Comparison of ENCODE assay signal across 8 mouse cellular contexts in genomic region chr3:68064731-68065130, GRCm38 (mm10). TPM values are rescaled to one million over a fixed set of nuclear protein-coding genes. Genes with fewer than 3 reads are reported as not detected.
A peak's percentile ranks its signal among the peaks of the same experiment; 100 is the strongest.
DNase-seq lines count a peak whose midpoint lies in the region; ATAC-seq and TF ChIP-seq lines count a peak whose summit lies in the region.

TSS of gene Schip1 (plus strand) at chr3:68064802.

- H3K27me3 ChIP-seq in intestine, postnatal 0 days (replicated peaks; ENCODE audit: control insufficient read depth, insufficient read depth, low read length): no peaks in the 10 kb centered on the region
- H3K27me3 ChIP-seq in liver, embryonic 11.5 days (replicated peaks; ENCODE audit: control insufficient read depth, insufficient read depth, low read length): no peaks in the 10 kb centered on the region
- no peaks in the 10 kb centered on the region for H3K27me3 ChIP-seq in neural tube, embryonic 14.5 days (ENCODE audit: control insufficient read depth, insufficient read depth, low read length)

- no peak within 1 kb of the TSS for H3K9ac ChIP-seq in intestine, postnatal 0 days (ENCODE audit: low read depth, low read length)
- no peak within 1 kb of the TSS for H3K9ac ChIP-seq in liver, embryonic 11.5 days (ENCODE audit: low read depth, low read length)
- H3K9ac ChIP-seq in neural tube, embryonic 14.5 days (replicated peaks; ENCODE audit: low read depth, low read length): no peak within 1 kb of the TSS

- peak; percentile 71 for ATAC-seq in common myeloid progenitor, adult 5-6 weeks (replicated peaks; ENCODE audit: low read depth, poor library complexity, severe bottlenecking)
- no peak for ATAC-seq in intestine, postnatal 0 days
- no peak for ATAC-seq in liver, embryonic 11.5 days (replicated peaks; ENCODE audit: low FRiP score)
- ATAC-seq in neural tube, embryonic 14.5 days (ENCODE audit: low read depth): no peak

- no peaks in the 10 kb centered on the region for H3K9me3 ChIP-seq in intestine, postnatal 0 days (ENCODE audit: control insufficient read depth)
- no peaks in the 10 kb centered on the region for H3K9me3 ChIP-seq in liver, embryonic 11.5 days (ENCODE audit: control insufficient read depth, low read length)
- no peaks in the 10 kb centered on the region for H3K9me3 ChIP-seq in neural tube, embryonic 14.5 days (ENCODE audit: control insufficient read depth, low read length)

- H3K27ac ChIP-seq in intestine, postnatal 0 days (ENCODE audit: low read depth, low read length): no peak within 1 kb of the TSS
- no peak within 1 kb of the TSS for H3K27ac ChIP-seq in liver, embryonic 11.5 days (ENCODE audit: low read depth, low read length)
- H3K27ac ChIP-seq in neural tube, embryonic 14.5 days (ENCODE audit: low read depth, low read length): no peak within 1 kb of the TSS

- intact Hi-C loops in gastrocnemius, postnatal 36 days (cut with DNase I): no loop called here

- no peaks in the 10 kb centered on the region for H3K36me3 ChIP-seq in intestine, postnatal 0 days (ENCODE audit: control insufficient read depth, insufficient read depth)
- H3K36me3 ChIP-seq in liver, embryonic 11.5 days (ENCODE audit: control insufficient read depth, insufficient read depth, low read length): no peaks in the 10 kb centered on the region
- H3K36me3 ChIP-seq in neural tube, embryonic 14.5 days (ENCODE audit: control insufficient read depth, insufficient read depth, low read length): no peaks in the 10 kb centered on the region

- H3K4me1 ChIP-seq in intestine, postnatal 0 days (replicated peaks; ENCODE audit: control insufficient read depth, insufficient read depth, low read length): no peaks in the 10 kb centered on the region
- H3K4me1 ChIP-seq in liver, embryonic 11.5 days (replicated peaks; ENCODE audit: control insufficient read depth, insufficient read depth, low read length): no peaks in the 10 kb centered on the region
- H3K4me1 ChIP-seq in neural tube, embryonic 14.5 days (ENCODE audit: control insufficient read depth, insufficient read depth, low read length): no peaks in the 10 kb centered on the region

- no peak for TF ChIP-seq CTCF in intestine, postnatal 0 days (IDR thresholded peaks at IDR 0.05; ENCODE audit: low read depth)

- DNase-seq in adrenal gland, adult (ENCODE audit: inconsistent age in 2 of 2, low spot score in 1 of 2): peak; percentile 21 to 72
- DNase-seq in adrenal gland, adult 8-10 months: no peak
- DNase-seq in gastrocnemius, postnatal 36 days: no peak
- no peak for DNase-seq in liver, embryonic 11.5 days (ENCODE audit: low spot score)
- no peak for DNase-seq in spleen, adult 12 weeks (ENCODE audit: low spot score)

- WGBS in intestine, postnatal 0 days: 24% methylated on average over 12 of the region's 12 CpGs
- 42% methylated on average over 12 of the region's 12 CpGs for WGBS in liver, embryonic 11.5 days
- WGBS in neural tube, embryonic 14.5 days: 49% methylated on average over 12 of the region's 12 CpGs

- no peak within 1 kb of the TSS for H3K4me2 ChIP-seq in intestine, postnatal 0 days (replicated peaks; ENCODE audit: low read depth)
- no peak within 1 kb of the TSS for H3K4me2 ChIP-seq in liver, embryonic 11.5 days
- no peak within 1 kb of the TSS for H3K4me2 ChIP-seq in neural tube, embryonic 14.5 days (ENCODE audit: low read depth, low read length)

- H3K4me3 ChIP-seq in intestine, postnatal 0 days (ENCODE audit: low read depth, low read length): no peak within 1 kb of the TSS
- no peak within 1 kb of the TSS for H3K4me3 ChIP-seq in liver, embryonic 11.5 days (ENCODE audit: low read depth, low read length)
- H3K4me3 ChIP-seq in neural tube, embryonic 14.5 days (ENCODE audit: low read depth, low read length): no peak within 1 kb of the TSS

RNA-seq across cellular contexts. Expression of gene Schip1, which starts in this region (rescaled TPM):
- 1 to 10 TPM; 7.6 to 8.7 (median 8.6) TPM for total RNA-seq in adrenal gland, adult 8-10 months (2022)
- 0.39 and 0.91 TPM in 2 replicates for total RNA-seq in common myeloid progenitor, adult 5-6 weeks (2017)
- total RNA-seq in gastrocnemius, postnatal 36 days (2021): 100 to 1,000 TPM; 105 to 129 TPM
- 24.2 TPM in 2 replicates for polyA plus RNA-seq in intestine, postnatal 0 days (2015; fragmentation: Nextera tagmentation; extraction: Ambion mirVana)
- polyA plus RNA-seq in liver, embryonic 11.5 days (2014; fragmentation: Nextera tagmentation; extraction: Ambion mirVana): 9.8 and 10.6 TPM in 2 replicates
- 172 and 188 TPM in 2 replicates for polyA plus RNA-seq in neural tube, embryonic 14.5 days (2014; fragmentation: Nextera tagmentation; extraction: Ambion mirVana)

Comparison
In these comparisons a context has a peak if more than half of its experiments do, and no peak if none do; other contexts are left out.
1. RNA of gene Schip1 (total RNA-seq): 105 to 129 TPM in gastrocnemius, postnatal 36 days; 7.6 to 8.7 TPM in adrenal gland, adult 8-10 months and 0.39 to 0.91 TPM in common myeloid progenitor, adult 5-6 weeks; every median in the first group is over 10 times any median in the second.
2. DNase-seq: peak in adrenal gland, adult (2 of 2); none in adrenal gland, adult 8-10 months (single experiment), gastrocnemius, postnatal 36 days (0 of 2), liver, embryonic 11.5 days (single experiment) and spleen, adult 12 weeks (single experiment).
3. Peak in ATAC-seq in common myeloid progenitor, adult 5-6 weeks; RNA of the gene not detected or under 1 TPM.